Mouse (Mus musculus) embryonic fibroblast, embryonic 13.5 days (primary cell): ENCODE measurements at regions not wholly inside any gene's neighbourhood (a gene's known extent, or its start where the extent isn't known, plus 50 kb on each side); places are given as distances from the start of the nearest gene placed in this dataset.

Experiments
- CTCF ChIP-seq: IDR thresholded peaks from 2 replicates; pipeline ENCODE4 v1.5.1; 2011; ENCODE audit warnings: mild to moderate bottlenecking, control low read depth, low read length, moderate library complexity, borderline replicate concordance; ENCODE audit not compliant: insufficient read depth
- POLR2A ChIP-seq: IDR thresholded peaks from 2 replicates; pipeline ENCODE4 v1.6.1; 2011; ENCODE audit warnings: low read depth, mild to moderate bottlenecking, control low read depth, low read length, moderate library complexity

GRCm38 (mm10) chr9:67132370-67132769 lies 83.2 kb upstream of the Tpm1 start:
- TF ChIP-seq CTCF: no peak
- no peak for TF ChIP-seq POLR2A
